In the genomic region with DNA sequence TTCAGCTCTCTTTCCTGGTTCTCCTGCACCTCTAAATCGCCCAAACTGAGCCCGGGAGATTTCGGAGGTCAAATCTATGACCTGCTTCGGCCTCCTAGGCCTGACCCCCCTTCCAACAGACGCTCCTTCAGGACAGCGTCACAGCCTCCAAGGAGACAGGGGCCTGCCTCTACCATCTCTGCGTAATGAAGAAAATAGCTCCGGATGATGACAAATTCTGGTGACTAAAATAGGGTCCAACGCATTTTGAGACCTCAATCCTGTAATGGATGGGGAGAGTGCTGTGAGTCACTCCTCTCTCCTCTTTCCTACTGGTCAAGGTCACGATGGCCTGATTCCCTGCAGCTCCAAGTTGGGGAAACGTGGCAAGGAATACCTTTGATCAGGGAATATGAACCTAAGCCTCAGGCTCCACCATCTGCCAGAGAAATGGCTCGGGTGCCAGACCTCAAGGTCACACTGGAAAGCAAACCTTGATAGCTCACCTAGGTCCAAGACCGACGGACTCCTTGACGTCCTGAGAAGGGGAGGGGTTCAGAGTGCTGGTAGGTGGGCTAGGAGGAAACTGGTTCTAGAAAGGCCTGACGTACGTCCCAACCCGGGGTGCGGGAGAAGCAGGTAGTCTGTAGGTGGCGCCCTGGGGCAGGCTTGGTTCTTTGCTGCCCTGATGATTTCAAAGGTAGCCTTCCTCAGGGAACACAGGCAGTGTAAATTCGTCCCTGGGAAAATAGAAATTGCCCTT, we compare ENCODE assay signal across 8 mouse cellular contexts. TPM values are rescaled to one million over a fixed set of nuclear protein-coding genes. Genes with fewer than 3 reads are reported as not detected.
DNase-seq lines count a peak whose midpoint lies in the region; ATAC-seq lines count a peak whose summit lies in the region.

No protein-coding gene starts in this region.

- H3K4me1 ChIP-seq in megakaryocyte, embryonic 14.5 days, result peaks cover 26% of the 10 kb centered on the region

- H3K4me3 ChIP-seq in megakaryocyte, embryonic 14.5 days (replicated peaks), result peak overlapping the region; percentile 99

- peak; percentile 92 to 98 for DNase-seq in adrenal gland, adult (ENCODE audit: inconsistent age in 2 of 2, low spot score in 1 of 2)
- DNase-seq in embryo, embryonic 10 days (ENCODE audit: low spot score), result peak; percentile 80
- peak; percentile 75 for DNase-seq in gastrocnemius, postnatal 10 days
- DNase-seq in left cerebral cortex, adult 9 months (ENCODE audit: low spot score in 2 of 2), result peak; percentile 78 to 94
- peak; percentile 89 to 90 for DNase-seq in right cerebral cortex, postnatal 10 days (ENCODE audit: low spot score in 2 of 2)
- peak; percentile 80 to 82 for DNase-seq in urinary bladder, postnatal 36 days (ENCODE audit: low spot score in 2 of 2)

- H3K9me3 ChIP-seq in megakaryocyte, embryonic 14.5 days, result no peaks in the 10 kb centered on the region

- H3K27me3 ChIP-seq in megakaryocyte, embryonic 14.5 days (replicated peaks), result no peaks in the 10 kb centered on the region

- ATAC-seq in inflammation-experienced regulatory T-cells, adult 6 months, result peak; percentile 82

- peaks cover 27% of the 10 kb centered on the region for H3K36me3 ChIP-seq in megakaryocyte, embryonic 14.5 days (replicated peaks; ENCODE audit: low read length)

RNA-seq across cellular contexts. Expression of gene Pex5, which starts 0.7 kb away (rescaled TPM):
- total RNA-seq in gastrocnemius, postnatal 10 days (2021), result 10 to 100 TPM; 25.8 to 28.3 TPM
- polyA plus RNA-seq in inflammation-experienced regulatory T-cells, adult 6 months (2017; shearing (Covaris generic)), result 10 to 100 TPM in 1 of 3 experiments, 1 to 10 TPM in 2; 7.0 to 10.1 (median 9.3) TPM
- polyA plus RNA-seq in megakaryocyte, embryonic 14.5 days (2012; ENCODE audit: insufficient read depth, low replicate concordance), result 4.7 and 7.5 TPM in 2 replicates

RNA-seq across cellular contexts. Expression of gene Clstn3, which starts 49.1 kb away (rescaled TPM):
- 1 to 10 TPM; 1.5 to 1.8 TPM for total RNA-seq in gastrocnemius, postnatal 10 days (2021)
- polyA plus RNA-seq in inflammation-experienced regulatory T-cells, adult 6 months (2017; shearing (Covaris generic)), result not detected
- 35.8 and 76.2 TPM in 2 replicates for polyA plus RNA-seq in megakaryocyte, embryonic 14.5 days (2012; ENCODE audit: insufficient read depth, low replicate concordance)

Comparison
In these comparisons a context has a peak if more than half of its experiments do, and no peak if none do; other contexts are left out.
1. Peak in every context shown above with its lines: DNase-seq, ATAC-seq and H3K4me3 ChIP-seq.
2. RNA of gene Clstn3, which starts 49.1 kb away (polyA plus RNA-seq): 35.8 to 76.2 TPM in megakaryocyte, embryonic 14.5 days; not detected in inflammation-experienced regulatory T-cells, adult 6 months; every median in the first group is over 10 times any median in the second.